Mouse (Mus musculus): ENCODE measurements around the gene Nkx6-2.

The Nkx6-2 gene

DNA sequence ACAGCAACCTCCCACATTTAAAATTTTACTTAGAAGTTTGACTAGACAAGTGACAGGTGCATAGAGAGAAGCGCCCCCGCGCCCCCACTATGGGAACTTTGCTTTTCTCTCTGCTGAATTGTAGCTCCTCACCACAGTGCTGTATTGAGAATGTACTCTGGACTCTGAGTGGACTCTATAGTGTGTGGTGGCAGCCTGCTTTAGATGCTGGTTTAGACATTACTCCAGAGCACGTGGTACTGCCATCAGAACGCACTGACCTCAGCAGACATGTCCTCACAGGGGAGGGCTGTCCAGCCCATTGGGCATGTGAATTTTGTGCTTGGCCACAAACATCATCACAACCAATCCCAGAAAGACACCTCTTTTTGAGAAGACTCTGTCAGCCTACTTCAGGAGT is 11.8 kb downstream of the Nkx6-2 start:
- DNase-seq (ENCODE audit: low read depth in 1 of 2, low spot score in 2 of 2) = no peak

DNA sequence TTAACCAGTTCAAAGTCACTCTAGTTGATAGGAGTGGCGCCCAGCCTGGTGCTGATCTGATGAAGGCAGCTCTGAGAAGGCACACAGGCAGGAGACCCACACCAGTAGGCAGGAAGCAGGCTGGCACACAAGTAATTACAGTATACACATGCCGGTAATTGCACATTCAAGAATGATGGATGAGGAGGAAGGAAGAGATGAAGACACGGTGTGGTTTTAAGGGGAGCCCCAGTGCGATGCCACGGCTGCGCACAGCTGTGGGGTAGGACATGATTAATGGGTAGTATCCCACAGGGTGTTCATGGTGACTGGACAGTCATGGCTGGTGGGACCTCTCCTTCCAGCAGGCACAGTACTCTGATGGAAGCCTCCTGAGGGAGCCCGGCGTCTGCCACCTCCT is 16.1 kb downstream of the Nkx6-2 start:
- no peak for DNase-seq (ENCODE audit: low read depth in 1 of 2, low spot score in 2 of 2)

DNA sequence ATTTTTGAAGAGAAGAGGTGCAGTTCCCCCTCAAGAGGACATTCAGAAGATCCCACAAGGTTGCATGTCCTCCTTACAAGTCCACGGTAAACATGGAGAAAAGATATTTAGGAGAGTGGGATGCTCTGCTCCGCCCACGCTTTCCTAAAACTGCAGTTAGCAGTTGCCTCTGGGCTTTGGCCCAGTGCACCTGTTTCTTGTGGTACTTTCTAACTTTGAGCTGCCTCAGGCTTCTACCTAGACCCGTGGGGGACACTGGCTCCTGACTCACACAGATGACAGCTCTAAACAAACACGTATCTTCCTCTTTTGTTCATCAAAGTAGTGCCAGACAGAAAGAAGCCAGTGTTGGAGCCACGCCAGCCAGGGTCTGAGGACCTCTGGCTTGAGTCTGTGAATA is 16.6 kb downstream of the Nkx6-2 start:
- DNase-seq (ENCODE audit: low read depth in 1 of 2, low spot score in 2 of 2) = no peak

DNA sequence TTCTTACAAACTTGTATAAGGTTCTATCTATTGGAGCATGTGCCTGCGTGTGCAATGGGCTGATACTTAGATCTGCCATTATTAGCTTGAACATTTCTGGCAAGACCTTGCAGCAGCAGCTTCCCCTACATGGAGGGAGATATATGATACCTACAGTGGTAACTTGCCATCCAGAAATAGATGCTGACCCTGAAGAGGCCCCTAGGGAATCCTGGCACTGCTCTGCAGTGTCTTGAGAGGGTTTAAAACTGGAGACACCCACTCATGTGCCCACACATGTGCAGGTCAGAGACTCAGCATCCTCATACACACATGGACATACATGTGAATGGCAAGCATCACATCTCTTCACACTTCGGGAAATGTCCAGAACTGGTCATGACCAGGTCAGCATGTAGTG is 18.4 kb downstream of the Nkx6-2 start:
- DNase-seq (ENCODE audit: low read depth in 1 of 2, low spot score in 2 of 2) = no peak

DNA sequence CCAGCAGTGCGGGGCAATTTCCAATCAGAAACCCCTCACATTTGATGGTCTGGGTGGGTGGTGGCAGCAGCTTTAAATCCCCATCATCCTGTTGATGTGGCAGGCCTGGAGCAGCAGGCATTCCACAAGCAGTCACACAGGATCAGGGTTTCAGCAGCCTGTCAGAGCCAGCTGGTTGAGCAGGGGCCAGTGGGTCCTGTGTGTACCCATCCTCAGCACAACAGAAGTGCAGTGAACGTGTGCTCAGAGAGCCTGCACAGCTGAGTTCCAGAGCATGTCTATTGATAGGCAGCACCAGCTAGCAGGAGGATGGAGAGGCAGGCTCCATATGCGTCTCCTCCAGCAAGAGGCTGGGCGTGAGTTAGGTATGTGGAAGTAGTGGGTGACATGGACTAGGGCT is 19.2 kb downstream of the Nkx6-2 start:
- no peak for DNase-seq (ENCODE audit: low read depth in 1 of 2, low spot score in 2 of 2)

DNA sequence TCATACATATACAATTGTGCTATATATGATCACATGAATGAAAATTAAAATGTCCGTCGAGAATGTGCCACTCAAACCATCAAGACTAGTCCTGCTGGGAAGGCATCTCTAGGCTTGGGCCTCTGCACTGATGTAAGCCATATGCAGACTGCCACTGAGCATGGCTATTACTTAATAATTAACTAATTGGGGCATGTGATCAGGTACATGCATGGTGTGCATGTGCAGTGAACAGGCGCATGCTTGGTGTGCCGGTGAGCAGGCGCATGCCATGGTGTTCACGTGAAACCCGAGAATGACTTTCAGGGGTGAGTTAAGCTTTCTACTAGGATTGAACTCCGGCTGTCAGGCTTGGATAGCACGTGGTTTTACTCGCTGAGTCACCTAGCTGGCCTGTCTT is 22.9 kb downstream of the Nkx6-2 start:
- DNase-seq (ENCODE audit: low read depth in 1 of 2, low spot score in 2 of 2) = no peak

DNA sequence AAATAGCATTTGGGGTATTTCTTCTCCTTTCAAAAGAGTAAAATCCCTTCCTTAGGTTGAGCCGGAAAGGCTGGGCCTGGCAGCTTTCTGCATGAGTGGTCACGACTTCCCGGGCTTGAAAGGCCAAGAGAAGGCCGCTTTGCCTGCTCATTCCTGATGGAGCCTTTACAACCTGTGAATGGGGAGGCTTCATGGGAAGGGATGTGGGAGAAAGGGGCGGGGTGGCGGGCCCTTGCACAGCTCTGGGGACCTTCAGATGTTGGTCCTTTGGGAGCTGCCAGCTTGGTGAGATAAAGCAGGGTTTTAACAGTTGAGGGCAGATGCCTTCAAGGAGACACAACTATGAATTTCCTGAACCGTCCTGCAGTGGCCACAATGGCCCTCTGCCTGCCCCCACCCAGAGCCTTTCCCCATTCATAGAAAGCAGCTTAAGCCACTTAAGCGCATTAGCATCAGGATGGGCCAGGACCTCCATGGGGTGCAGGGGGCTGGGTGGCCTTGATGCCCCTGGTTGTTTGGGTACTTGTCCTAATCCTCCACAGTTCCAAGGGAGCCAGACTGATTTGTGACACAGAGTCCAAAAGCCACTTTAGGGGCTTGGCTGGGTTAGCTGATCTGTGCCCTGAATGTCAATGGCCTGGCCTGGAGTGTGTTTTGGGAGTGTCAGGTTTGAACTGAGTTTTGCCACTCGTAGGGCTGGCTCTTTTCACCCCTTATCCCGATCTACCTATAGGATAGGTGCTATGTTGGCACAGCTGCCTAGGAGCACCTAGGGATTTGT is 25.7 kb downstream of the Nkx6-2 start:
- no peak for DNase-seq (ENCODE audit: low read depth in 1 of 2, low spot score in 2 of 2)

DNA sequence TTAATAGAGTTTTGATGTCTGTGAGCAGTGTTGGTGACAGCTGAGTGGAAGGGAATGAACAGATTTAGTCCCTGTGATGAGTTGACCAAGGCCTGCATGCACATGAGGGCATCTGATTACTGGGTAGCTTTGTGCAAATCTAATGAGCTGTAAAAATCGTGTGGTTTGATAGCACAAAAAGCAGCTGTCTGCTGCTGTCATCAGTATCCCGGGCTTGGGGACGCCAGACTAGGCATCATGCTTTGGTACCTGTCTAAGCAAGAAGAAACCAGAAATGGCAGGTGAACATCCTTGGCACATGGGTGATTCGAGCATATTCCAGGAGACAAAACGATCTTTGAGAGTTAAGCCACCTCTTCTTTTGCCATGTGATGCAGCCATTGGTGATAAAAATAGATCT is 26.3 kb downstream of the Nkx6-2 start:
- no peak for DNase-seq (ENCODE audit: low read depth in 1 of 2, low spot score in 2 of 2)

DNA sequence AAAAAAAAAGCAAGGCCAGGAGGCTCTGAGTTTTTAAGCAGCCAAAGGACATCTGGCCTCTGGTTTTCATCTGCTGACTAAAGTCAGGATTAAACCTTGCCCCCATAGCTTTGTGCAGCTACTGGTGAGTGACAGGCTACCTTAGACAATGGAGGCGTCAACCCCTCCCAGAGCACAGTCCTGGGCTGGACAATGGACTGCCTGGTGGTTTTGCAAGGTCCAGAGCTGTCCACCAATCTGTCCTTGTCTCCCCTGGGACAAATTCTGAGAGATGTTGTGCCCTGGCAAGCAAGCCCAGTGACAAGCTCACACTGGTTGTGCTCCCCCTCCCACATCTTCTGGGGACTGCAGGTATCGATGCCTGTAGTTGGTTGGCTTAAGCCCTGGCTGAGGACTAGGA is 31.1 kb downstream of the Nkx6-2 start:
- no peak for DNase-seq (ENCODE audit: low read depth in 1 of 2, low spot score in 2 of 2)

DNA sequence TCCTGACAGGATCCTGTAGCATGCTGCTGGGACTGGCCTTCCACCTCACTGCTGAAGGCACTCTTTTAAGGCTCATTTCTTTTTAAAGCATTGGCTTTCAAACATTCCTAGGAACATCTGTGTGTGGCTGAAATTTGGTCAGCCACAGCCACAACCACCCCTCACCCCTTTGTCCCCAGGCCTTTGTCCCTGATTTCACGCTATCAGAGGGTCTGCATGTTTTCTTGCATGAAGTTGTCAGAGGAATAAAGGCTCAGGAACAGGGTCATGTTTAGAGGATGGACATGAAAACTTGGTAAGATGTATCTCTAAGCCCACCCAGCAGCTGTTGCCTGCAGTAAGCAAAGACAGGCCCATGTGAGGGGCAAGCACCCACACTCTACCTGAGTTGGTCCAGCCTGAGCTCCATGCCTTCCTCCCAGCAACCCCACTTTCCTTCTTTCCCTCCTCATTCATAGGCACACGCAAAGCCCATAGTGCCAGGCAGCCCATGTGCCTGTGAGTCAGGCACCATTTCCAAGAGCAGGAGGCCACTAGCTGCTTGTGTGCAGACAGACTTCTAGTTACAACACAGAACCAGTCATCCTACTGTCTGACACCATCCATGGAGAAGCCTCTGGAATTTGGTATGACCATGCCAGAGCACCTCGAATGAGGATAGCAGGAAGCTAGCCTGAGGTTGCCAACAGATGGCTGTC is 32.4 kb downstream of the Nkx6-2 start:
- no peak for DNase-seq (ENCODE audit: low read depth in 1 of 2, low spot score in 2 of 2)

DNA sequence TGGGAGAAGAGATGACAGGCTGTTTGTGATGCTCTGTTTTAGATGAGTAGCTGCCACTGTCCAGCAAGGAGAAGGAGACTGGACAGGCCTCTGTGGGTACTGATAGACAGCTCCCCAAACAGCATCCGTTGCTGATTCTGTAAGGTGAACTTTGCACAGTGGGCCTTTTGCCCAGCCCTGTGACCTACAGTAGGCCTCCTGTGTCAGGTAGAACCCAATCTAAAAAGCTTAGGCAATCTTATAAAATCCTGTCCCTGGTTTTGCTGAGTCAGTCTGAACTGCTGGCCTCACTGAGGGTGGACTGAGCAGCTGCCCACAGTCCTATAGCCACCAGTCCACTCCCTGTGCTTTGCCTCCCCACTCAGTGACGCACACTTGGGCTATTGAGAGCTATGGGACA is 35.3 kb downstream of the Nkx6-2 start:
- DNase-seq (ENCODE audit: low read depth in 1 of 2, low spot score in 2 of 2) = no peak

DNA sequence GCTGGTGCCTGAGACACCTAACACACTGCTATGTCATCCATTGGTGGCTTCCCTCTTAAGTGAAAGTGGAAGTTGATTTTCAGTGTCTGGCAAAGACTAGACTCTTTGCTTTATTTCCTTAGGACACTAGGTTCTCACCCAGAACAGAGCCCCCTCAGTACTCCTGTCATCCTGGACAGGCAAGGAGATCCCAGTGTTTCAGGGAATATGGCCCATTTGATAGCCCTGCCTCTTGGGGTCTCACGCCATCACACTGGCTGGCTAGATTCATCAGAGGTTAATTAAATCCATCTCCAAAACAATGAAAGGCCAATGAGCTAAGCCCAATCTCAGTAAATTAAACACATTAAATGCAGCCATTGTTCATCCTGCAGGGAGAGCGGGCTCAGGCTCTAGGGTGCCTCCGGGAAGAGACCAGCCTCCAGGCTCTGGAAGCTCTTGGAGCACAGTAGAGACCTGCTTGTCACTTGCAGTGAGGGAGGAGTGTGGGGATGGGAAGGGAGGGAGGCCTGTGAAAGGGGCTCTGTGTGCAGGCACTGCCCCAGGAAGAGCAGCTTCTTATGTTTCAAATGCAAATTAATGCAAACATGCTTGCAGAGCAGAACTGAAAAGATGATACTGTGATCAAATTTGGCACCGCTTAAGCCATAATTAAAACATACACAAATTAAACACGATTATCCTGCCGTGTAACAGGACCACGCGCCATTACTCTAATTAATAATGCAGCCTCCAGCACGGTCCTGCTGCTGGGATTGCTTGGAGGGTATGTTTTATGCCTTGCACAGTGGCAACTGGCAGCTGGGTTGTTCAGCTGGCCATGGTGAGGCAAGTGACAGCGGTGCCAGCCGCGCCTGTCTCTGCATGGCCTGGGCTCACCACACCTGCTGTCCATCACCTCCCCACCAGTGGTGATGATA is 37.6 kb downstream of the Nkx6-2 start:
- DNase-seq (ENCODE audit: low read depth in 1 of 2, low spot score in 2 of 2) = no peak

DNA sequence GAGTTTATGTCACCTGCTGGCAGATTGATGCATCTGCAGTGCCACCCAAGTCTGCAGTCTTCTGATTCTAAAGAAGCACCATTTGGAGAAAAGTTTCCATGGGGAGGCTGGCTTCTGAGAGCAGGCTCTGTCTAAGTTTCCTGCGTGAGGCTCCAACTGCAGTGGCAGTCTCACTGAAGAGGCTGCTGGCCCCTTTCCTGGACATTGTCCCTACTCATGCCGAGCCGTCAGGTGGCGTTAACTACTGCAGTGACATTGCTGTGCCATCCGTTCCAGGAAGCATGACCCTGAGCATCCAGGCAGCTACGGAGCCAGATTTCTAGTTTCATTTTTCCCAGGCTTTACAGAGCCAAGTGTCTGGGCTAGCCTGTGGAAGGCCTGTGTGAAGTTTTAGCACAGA is 41.2 kb downstream of the Nkx6-2 start:
- no peak for DNase-seq (ENCODE audit: low read depth in 1 of 2, low spot score in 2 of 2)

DNA sequence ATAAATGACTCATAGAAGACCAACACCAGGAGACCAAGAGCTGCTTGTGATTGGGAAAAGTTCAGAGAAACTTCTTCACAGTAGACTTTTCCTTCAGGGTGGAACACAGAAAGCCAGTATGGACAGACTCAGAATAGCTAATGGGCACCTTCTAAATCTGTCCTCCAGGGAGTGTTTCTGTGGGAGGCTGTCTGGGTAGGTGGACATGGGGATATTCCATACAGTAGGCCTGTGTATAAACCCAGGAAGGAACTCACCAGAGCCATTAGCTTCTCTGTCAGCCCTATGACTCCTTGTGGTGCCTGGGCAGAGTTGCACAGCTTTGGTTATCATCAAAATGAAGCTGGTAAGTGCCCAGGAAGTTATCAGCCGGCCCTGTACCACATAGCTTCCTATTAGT is 42.0 kb downstream of the Nkx6-2 start:
- DNase-seq (ENCODE audit: low read depth in 1 of 2, low spot score in 2 of 2) = no peak

DNA sequence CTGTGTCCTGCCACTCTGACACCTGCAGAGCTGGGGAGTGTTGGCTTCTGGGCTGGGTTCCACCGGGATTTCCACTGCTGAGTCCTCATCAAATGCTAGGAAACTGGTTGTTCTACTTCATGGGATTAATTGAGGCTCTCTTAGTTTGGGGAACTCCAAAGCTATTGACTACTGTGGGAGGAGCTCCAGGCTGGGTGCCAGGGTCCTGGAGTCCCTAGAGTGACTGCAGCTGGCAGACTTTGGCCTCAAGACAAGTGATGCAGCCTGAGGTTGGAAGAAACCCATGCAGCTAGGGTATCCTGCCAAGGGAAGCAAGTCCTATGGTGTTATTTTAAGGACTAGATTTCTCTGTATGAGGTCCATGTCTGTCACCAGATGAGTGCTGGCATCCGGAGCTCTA is 44.1 kb downstream of the Nkx6-2 start:
- no peak for DNase-seq (ENCODE audit: low read depth in 1 of 2, low spot score in 2 of 2)

DNA sequence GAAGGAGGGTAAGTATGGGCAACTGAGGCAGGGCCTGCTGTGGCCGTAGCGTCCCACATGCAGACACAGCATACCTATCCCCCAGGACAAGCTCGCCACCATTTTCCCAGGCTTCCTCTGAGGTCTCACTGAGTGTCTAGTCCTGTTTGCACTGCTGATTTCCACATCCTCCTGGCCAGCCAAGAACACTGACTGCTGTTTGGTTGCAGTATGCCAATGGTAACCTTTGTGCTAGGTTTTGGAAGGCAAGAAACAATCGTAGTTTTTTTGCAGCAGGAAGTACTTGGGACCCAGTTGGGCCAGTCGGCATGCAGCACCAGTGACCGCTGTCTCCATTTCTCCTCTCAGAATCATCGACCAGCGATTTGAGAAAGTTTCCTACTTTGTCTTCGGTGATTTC is 44.8 kb downstream of the Nkx6-2 start:
- no peak for DNase-seq (ENCODE audit: low read depth in 1 of 2, low spot score in 2 of 2)

DNA sequence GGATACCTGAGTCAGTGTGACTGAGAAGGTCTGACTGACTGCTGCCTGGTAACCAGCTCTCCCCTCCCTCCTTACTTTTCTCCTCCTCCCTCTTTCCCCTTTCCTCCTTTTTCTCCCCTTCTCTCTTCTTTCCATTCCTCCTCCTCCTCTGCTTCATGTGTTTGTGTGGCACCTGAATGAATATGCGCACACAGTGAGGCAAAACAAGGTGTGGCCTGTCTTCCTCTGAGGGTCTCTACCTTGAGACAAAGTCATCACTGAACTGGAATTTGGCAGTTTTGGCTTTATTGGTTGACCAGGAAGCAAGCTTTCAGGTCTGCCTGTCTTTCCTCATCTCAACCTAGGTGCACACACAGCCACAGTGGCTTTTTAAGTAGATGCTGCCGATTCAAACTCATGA is 45.8 kb downstream of the Nkx6-2 start:
- no peak for DNase-seq (ENCODE audit: low read depth in 1 of 2, low spot score in 2 of 2)

DNA sequence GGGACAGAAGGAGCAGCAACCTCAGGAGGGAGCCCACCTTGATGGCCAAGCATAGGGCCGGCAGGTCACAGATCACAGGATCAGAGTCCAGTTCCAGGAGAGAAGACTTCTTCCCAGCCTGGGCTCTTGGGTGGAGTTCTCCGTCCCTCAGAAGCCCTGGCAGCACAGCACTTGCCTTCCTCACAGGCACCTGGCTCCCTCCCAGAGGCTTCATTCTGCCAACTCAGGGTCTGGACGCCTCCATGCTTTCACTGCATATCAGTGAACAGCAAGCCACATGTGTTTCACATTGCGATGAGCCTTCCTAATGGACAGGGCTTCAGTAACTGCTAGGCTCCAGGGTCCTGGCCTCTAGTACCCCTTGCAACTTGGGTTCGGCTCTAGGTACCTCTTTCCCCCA is 46.3 kb downstream of the Nkx6-2 start:
- no peak for DNase-seq (ENCODE audit: low read depth in 1 of 2, low spot score in 2 of 2)

DNA sequence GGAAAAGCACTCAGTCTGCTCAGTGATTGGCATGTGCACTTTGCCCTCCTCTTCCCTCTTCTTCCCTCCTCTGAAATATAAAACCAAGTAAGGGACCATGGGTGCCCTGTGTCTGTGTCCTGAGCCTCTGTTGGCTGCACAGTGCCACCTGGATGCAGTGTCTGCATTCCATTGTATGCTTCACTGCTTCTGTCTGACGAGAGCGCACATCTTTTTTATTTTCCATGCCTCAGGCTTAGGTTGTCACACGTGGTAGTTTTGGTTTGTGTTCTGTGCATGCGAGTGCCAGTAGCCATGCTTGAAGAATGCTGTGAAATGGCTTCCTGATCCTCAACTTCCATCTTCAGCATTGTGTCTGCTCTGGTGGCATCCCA is 51.2 kb downstream of the Nkx6-2 start:
- no peak for DNase-seq (ENCODE audit: low read depth in 1 of 2, low spot score in 2 of 2)

DNA sequence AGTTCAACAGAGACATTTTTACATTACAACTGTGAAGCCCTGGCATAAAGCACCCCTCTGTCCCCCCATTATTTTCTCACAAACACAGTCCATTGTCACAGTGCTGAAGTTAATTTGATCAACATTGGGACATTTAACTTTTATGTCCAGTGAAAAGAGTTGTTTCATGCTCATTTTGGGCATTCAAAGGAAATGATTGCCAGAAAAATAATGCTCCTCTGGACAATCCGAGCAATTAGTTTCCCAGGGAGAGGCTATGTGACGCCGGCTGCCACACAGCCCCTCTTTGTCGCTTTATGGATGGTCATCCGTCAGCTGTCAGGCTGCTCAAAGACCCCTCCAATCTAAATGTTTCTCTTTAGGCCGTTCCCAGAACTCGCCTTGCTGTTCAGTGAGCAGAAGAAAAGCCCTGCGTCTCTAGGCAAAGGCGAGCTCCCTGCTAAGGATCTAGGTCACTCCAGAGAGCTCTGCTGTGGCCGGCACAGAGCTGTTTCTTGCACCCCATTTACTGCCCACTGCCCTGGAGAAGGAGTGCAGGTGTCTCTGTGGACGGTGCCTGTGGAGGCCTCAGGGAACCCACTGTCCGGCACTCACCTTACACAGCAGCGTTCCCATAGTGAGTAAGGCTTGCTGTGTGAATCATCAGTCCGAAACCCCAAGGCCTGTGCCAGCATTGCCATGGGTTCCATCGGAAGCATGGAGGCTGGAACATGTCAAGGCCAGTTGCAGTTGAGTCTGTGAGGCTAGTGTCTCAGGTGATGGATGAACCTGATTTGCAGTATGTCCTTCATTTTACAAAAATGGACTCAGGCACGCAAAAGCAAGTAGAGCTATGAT is 51.8 kb downstream of the Nkx6-2 start:
- DNase-seq (ENCODE audit: low read depth in 1 of 2, low spot score in 2 of 2) = no peak
